Mouse (Mus musculus) urinary bladder, postnatal 10 days (tissue): Measurements from ENCODE around the gene Tesc.

Source experiments
- DNase-seq: peaks from one replicate; pipeline ENCODE4 v3.0.0; 2022; ENCODE audit warnings: low spot score

The Tesc gene

DNA sequence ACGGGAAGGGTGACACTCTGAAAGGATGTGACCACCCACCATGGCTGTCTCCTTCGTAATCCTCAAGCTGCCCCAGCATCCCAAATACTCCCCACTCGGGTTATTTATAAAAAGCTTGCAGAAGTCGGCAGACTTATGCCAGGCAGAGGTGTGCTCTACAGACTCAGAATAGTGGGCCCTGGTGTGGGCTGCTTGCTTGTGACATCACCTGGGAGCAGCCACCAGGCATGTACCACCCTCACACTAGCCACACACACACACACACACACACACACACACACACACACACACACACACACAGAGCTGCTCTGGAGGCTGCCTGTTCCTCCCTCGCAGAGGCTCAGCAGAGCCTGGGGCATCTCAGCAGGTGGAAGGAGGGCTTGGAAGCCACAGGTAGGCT is 10.0 kb upstream of the Tesc start:
- no peak for DNase-seq

DNA sequence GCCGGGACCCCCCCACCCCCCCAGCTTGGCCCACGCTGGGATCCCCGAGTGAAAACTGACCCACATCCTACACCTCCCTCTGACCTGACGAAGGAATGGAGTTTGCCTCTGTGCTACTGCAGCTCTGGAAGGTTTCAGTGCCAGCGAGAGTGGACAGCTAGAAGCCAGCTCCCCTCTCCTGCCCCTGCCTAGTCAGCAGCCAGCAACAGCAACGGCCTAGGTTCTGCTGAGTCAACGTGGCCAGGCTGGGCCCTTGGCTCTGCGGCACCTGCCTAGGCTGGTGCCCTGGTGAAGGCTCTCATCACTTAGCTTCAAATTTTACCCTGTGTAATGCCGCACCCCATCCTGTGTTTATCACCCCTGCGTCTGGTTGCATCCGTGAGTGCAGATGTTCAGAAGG is 7.6 kb upstream of the Tesc start:
- no peak for DNase-seq

DNA sequence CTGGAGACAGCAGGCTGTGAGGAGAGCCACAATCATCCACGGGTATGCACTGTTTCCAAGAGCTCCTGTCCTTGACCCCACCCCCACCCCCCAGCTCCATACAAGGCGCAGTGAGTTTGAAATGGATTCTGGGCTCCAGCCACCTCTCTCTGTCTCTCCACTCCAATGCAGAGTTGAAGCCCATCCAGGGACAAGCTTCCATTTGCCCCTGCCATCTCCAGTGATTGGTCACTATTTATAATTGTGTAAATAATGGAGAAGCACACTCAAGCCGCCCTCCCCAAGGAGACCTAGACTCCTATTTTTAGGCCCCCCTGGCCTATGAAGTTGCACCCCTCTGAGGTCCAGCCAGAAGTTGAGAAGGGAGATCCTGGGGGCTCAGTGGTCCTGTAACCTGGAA is 4.5 kb upstream of the Tesc start:
- DNase-seq, result no peak

DNA sequence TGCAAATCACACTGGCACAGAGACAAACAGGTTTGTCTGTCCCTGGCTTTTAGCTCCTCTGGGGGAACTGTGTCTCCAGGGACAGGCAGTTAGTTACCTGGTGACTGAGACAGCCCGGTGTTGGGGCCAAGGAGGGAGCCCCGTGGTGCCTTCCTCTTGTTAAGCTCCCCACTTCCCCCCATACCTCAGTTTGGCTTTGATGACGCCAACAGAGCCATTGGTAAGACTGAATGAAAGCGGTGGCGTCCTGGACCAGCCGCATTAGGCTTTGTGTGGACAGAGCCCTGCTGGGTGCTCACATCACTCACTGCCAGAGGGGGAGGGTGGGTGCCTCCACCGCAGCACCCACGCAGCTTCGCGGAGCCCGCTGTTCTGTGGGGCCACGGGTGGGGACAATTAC is 1.7 kb upstream of the Tesc start:
- no peak for DNase-seq

DNA sequence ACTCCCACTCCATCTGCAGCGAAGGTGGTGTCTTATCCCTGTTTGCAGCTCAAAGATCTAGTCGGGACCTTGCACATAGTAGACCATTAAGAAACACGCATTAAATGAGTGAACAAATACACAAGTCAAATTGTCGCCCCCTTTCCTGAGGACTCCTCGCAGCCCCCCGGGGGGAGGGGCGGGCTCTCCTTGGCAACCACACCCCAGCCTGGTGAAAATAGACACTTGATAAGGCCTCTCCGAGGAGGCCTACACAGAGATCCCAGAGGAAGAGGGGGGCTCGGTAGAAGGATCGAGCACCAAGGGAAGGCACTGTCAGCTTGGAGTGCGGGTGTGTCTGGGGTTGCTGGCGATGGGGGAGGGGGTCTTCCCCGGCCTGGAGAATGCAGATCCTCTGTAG is 1.2 kb upstream of the Tesc start:
- DNase-seq, result no peak

DNA sequence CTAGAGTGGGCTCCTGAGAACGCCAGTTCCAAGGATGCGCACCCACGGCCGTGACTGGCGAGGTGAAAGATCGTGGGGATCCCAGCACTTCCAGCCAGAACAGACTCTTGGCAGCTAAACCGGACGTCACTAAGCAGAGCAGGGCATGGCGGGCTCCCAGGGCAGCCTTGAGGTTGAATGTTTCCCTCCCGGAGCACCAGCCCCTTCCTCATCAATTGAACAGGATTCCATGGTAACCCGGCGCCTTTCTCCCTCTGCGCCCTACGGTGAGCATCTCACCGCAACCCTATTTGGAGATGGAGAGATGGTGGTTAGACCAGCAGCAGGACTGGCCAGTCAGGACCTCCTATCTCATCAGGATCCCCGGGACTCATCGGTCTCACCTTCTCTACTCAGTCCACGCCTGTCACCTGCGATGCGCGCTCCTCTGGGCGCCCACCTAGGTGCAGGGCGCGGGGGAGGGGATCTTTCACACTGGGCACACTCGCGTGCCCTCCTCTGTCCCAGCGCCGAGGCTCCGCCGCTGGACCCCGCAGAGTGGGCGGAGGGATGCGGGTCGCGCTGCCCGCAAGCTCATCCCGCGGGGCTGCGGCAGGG is 344 bp upstream of the Tesc start:
- no peak for DNase-seq

DNA sequence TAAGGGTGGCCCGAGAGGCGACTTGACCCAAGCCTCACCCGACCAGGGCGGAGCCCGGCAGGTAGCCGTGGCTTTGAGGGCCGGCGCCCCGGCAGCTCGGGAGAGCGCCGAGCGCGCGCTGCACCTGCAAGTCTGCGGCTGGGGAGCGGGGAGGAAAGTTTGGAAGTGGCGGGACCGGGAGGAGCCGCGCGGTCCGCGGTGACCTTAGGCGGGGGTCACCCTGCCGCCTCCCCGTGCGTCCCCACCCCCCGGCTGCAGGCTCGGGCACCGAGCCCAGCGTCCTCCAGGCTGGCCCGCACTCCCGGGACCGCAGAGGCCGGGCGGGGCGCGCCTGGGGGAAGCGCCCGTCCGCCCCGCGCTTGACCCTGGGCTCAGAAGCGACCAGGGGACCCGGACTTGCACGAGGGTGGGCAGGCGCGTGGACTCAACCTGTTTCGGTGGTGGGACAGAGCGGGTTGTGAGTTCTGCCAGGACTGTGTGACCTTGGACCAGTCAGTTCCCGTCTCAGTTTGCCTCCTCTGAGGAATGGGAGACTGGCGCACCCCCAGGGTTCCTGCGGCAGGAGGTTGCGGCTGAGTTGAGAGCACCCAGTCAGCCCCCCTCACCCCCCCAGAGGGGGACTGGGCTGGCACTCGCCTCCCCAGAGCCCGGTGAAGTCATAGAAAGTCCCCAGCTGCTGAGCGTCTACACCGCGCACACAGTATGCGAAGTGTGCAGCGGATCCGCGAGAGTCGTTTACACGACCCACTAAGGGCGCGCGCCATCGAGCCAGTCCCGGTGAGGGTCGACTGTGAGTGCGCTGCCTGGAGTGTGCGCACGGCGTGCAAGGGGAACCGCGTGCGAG is 870 bp downstream of the Tesc start:
- DNase-seq, result no peak

DNA sequence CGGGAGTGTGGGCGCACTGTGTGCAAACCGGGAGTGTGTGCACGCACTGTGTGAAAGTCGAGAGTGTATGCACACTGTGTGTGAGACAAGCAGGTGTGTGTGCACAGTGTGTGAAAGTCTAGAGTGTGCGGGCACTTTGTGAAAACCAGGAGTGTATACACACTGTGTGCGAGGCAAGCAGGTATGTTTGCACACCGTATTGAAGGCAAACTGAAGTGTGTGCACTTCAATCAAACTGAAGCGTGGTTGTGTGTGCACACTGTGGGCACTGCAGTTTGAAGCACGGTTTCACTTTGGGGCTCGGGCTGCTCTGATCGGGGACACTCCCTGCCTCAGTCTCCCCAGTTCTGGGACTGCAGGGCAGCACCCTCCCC is 1.5 kb downstream of the Tesc start:
- DNase-seq, result no peak

DNA sequence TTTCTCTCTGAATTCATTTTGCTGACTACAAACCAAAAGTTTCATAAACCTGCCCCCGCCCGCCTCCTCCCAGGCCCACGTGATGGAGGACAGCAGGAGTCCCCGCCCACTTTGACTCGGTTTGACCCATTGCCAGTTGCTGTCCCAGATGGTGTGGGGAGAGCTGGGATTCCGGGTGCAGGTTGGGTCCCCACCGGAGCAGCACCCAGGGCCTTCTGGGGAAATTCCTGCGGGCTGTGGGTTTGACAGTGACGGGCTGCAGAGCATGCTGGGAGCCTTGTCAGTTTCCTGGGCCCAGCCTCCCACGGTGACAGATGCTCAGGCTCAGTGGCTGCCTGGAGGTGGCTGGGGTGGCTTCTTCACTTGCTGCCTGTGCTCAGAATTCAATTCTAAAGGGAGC is 1.9 kb downstream of the Tesc start:
- DNase-seq, result no peak

DNA sequence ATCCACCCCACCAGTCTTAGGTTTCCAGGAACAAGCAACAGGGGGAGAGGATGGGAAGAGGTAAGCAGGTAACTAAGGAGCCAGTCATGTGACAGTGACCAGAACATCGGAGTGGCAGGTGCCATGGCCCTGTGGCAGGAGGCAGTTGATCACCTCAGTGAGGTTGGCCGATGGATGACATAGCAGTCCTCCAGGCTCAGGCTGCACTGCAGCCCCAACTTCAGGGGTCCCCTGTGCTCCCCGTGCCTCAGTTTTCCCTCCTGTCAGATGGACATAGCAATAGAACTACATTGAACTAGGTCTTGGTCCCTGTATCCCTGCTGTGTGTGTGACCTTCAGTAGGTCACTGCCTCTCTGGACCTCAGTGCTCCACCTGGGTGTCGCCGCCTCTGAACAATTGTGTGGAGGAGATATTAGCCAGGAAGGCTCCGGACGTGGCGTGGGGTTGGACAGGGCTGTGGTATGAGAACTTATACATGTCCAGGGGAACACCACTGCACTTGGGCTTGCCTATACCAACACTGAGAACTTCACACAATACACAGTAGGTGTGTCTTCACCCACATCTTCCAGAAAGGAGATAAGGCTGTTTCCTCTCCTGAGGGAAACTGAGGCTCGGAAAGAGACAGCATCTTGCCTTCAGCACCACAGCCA is 2.6 kb downstream of the Tesc start:
- DNase-seq, result no peak

DNA sequence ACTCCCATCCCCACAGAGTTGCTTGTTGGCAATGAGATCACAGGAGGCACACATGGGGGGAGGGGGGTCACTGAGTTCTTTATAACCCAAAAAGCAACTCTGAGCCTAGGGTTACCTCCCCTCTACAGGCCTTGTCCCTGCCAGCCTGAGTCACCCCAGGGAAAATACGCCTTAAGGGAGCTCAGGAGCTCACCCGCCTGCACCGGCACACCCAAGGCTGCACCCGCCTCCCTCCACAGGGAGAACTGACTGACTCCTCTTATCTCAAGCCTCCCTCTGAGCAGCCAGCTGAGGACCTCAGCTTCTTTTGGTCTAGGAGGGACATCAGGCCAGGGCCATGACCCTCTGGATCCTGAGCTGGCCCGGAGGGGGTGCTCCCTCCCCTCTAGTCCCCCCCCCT is 3.5 kb downstream of the Tesc start:
- DNase-seq, result no peak

DNA sequence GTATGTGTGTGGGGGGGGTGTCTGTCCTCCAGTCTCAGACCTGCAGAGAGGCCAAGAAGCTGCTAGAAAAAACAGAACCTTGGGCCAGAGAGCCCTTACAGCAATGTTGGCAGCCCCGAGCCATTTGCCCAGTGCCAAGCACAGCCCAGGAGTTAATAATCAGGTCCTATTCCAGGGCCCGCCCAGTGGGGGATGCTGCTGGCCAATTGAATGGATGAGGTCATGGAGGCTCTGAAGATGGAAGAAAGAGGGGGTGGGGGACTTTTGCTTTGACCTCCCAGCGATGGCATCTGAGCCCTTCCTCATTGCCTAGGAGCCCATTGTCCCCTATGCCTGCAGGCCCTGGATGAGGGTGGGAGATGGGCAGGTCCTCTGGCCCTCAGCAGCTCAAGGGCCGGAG is 4.0 kb downstream of the Tesc start:
- DNase-seq, result no peak

DNA sequence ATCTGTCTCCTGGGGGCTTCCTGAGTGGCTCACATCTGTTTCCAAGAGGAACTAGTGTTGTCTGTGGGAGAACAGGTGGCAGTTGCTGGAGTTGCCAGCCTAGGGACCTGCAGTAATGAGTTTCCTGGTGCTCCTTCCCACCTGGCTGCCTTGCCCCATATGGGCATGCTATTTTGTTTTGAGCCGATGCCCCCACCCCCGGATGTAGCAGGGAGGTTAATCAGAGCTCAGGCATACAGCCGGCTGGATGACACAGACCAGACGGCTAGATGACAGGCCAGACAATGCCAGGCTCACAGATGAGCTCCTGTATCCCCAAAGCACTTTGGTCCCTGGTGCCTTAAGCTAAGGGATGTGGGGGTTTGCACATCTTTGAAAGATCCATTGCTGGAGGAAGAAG is 5.8 kb downstream of the Tesc start:
- DNase-seq, result no peak

DNA sequence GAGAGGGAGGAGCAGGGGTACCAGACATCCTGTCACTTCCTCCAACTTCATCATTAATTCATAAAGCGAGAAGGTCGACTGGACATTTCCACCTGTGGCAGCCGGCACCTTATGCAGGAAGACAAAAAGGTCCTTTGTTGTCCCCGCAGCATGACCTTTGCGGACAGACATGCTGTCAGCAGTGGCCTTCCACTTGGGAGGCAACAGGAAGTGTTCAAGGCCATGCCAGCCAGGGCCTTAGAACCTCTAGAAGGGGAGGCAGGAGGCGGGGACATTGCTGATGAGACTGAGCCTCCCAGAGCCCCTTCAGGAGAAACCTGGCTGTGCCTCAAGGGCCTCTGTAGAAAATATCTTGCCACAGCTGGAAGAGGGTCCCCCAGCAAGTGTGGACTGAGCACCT is 6.2 kb downstream of the Tesc start:
- DNase-seq, result no peak

DNA sequence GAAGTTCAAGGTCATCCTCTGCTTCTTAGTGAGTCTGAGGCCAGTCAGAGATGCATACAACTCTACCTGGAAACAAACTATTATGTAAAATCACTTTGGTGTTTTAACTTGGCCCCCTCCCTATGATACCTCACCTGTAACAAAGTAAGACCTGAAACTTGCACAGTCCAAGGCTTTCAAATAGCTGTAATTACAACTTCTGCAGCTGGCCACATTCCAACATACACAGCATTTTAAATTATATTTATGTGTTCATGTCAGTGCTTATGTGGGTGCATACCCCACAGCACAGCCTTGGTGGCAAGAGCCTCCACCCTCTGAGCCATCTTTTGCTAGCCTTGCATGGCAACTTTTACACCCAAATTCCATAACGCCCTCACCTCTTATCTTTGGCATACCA is 7.1 kb downstream of the Tesc start:
- no peak for DNase-seq

DNA sequence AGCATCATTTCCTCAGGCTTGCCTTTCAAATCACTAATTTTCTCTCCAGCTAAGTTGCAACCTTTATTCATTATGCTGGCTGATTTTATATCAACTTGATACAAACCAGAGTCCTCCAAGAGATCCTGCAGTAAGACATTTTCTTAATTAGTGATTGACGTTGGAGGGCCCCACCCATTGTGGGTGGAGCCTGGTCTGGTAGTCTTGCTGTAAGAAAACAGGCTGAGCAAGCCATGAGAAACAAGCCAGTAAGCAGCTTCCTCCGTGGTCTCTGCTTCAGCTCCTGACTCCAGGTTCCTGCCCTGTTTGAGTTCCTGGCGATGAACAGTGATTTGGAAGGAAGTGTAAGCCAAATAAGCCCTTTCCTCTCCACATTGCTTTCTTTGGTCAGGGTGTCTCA is 8.2 kb downstream of the Tesc start:
- no peak for DNase-seq

DNA sequence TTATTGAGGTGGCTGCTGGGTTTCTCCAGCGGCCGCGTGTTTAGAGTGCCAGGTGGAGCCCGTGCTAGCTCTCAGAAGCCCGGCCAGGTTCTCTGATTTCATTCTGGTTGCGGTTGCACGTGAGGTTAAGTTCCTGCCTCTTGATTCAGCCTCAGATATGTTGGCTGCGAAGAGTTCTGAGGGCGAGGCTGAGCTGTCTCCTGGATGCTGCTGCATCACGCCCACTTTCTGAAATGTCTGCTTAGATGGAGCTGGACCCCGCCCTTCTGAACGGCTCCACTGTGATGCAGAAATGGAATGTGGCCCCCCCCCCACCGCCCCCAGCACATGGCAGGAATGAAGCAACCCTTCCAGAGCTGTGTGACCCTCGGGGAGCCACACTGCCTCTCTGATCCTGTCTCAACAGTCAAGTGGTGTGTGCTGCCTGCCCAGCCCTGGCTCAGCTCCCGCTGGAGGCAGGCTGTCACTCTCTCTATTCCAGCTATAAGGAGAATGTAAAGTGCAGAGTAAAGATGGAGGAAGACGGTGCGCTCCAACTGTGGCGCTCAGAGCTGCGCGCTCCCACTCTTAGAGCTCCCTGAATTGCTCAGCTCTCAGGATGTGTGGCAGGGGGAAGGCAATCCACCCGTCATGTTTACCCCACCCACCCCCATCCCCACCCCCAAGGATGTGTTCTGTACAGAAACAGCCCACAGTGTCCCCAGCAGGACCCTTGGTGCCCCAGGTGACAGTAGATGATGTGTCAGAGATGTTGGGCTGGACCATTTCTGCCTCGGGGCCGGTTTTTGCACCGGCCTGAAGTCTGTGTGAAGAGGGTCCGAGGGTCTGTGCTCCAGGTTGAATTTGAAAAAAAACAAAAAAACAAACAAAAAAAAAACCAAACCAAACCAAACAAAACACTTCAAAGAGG is 9.6 kb downstream of the Tesc start:
- DNase-seq, result no peak

DNA sequence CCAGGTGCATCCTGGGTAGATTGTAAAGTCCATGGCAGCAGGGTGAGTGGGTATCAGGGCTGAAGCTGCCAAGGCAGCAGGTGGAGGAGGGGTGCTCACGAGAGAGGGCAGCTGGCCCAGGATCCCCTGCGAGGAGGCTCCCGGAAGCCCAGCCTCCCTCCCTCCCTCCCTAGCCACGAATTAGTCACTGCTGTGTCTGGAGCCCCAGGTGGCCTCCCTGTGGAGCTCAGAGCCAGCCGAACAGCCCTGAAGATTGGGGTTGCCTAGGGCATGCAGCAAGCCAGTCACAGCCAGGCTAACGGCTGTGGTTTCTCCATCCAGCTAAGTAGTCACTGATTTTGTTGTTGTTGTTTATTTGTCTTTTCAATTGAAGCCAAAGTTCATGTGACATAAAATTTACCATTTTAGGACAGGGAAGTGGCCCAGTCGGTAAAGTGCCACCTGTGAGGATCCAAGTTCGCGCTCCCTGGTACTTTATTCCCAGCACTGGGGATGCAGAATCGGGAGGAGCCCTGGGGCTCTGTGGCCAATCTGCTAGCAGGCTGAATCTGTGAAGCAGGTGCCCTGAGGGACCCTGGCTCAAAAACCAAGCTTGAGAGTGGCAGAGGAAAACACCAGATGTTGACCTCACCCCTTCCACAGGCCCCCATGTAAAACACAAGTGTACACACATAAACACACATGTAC is 10.4 kb downstream of the Tesc start:
- no peak for DNase-seq

DNA sequence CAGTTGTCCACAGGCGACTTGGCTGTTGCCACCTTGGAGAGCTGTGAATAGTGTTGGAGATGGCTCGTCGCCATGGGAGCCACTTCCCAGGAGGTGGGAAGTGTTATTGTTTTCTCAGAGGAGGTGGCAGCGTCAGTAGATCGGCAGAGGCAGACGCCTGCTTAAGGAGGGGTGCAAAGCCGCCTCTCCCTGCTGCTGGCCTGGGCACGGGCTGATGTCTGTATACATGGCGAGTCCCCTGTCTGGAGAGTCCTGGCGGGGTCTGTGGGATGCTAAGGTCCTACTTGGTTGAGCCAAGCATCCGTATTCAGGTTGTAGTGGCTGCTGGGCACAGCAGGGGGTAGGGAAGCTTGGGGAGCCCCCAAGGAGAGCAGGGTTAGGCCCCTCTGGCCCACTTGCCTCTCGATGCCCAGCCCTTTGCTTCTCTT is 11.7 kb downstream of the Tesc start:
- DNase-seq, result no peak

DNA sequence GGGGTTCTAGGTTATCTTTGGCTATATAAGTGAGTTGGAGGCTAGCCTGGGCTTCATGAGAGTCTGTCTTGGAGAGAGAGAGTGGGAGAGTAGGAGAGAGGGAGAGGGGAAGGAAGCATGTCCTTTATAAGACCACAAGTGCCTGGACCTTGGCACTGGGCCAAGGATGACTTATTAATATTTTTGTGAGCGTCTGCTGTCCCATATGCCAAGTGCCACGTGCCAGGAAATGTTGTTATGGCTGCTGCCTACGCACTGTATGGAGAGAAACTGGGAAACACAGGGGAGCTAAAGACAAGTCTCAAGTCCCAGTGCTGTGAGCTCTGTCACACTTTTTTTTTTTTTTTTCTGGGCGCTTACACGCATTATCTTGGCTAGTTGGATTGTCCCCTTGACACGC is 15.1 kb downstream of the Tesc start:
- DNase-seq, result no peak

DNA sequence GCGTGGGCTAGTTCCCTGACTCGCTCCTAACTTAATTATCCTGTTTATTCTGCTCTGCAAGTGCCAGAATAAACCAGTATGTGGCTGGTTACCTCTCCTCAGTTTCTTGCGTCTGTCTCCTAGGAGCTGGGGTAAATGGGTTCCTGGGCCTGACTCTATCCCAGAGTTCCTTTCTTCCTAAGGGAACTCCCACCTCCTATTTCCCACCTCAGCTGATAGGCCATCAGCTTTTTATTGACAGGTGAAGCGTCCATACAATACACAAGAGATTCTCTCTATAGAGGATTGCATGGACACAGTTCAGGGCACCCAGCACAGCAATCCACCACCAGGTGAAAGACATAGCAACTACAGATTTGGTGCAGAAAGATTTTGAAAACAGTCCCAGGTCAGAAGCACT is 16.2 kb downstream of the Tesc start:
- DNase-seq, result no peak

DNA sequence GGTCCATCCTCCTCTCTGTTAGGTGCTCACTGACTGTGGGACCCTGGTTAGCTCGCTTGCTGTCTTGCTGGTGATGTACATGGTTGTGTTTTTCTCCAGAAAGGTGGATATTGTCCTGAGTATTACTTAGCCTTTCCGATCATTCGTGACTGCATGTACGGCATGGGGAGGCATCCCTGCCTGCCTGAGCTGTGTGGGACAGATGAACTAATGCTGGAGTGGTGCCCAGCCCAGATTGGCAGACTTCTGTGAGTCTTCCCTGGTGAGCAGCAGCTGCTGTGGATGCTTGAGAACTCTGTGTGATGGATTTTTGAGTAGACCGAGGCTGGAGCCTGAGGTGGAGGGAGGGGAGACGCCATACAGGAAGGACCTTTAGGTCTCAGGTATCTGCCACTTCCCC is 17.4 kb downstream of the Tesc start:
- no peak for DNase-seq
